Mouse (Mus musculus) heart, embryonic 14.5 days (tissue): ENCODE results near the gene Nmrk2. TPM values are rescaled to one million over a fixed set of nuclear protein-coding genes. Genes with fewer than 3 reads are reported as not detected.
"Not testable (repeated sequence)": the region's sequence is repeated elsewhere in the genome, so short reads cannot be mapped to it uniquely, and the experiment has no call there.

Source experiments
- ATAC-seq: fragments of 200-750 bp; cut with Nextera tagmentation; 2 replicates; pipeline ENCODE4 v1.8.0; 2017; ENCODE audit warnings: low read depth, moderate TSS enrichment; ENCODE audit not compliant: insufficient number of reproducible peaks, insufficient read depth, low FRiP score
- H3K27ac ChIP-seq, 2 experiments: fragments of 200-500 bp in 1 of 2; fragments of 300-500 bp in 1 of 2; sonication (generic) in 1 of 2; replicated peaks in 1 of 2; 2 replicates each; pipeline ENCODE4 v1.5.1; 2012 to 2014; ENCODE audit warnings: low read depth in 2 of 2, low read length in 2 of 2, control low read depth in 1 of 2, mild to moderate bottlenecking in 1 of 2, mixed read lengths in 1 of 2; ENCODE audit not compliant: control insufficient read depth in 1 of 2, insufficient read depth in 1 of 2
- H3K27me3 ChIP-seq: fragments of 300-500 bp; sonication (generic); 2 replicates; pipeline ENCODE4 v1.6.1; 2014; ENCODE audit warnings: mild to moderate bottlenecking, low read length, control low read depth; ENCODE audit not compliant: control insufficient read depth, insufficient read depth
- H3K36me3 ChIP-seq: fragments of 300-500 bp; sonication (generic); 2 replicates; pipeline ENCODE4 v1.6.1; 2014; ENCODE audit warnings: mild to moderate bottlenecking, control low read depth, low read length, mixed read lengths; ENCODE audit not compliant: control insufficient read depth, insufficient read depth
- H3K4me1 ChIP-seq, 2 experiments: fragments of 200-500 bp in 1 of 2; fragments of 300-500 bp in 1 of 2; sonication (generic) in 1 of 2; 2 replicates each; pipeline ENCODE4 v1.6.1; 2012 to 2014; ENCODE audit warnings: low read length in 2 of 2, control low read depth in 1 of 2, mixed read lengths in 1 of 2; ENCODE audit not compliant: control insufficient read depth in 2 of 2, insufficient read depth in 2 of 2
- H3K4me2 ChIP-seq: fragments of 300-500 bp; sonication (generic); 2 replicates; pipeline ENCODE4 v1.6.1; 2014; ENCODE audit warnings: mild to moderate bottlenecking, low read length
- H3K4me3 ChIP-seq, 2 experiments: fragments of 200-500 bp in 1 of 2; fragments of 300-500 bp in 1 of 2; sonication (generic) in 1 of 2; 2 replicates each; pipeline ENCODE4 v1.5.1; 2012 to 2014; ENCODE audit warnings: low read length in 2 of 2, mild to moderate bottlenecking in 2 of 2, control low read depth in 1 of 2, low read depth in 1 of 2, moderate library complexity in 1 of 2; ENCODE audit not compliant: control insufficient read depth in 1 of 2, insufficient read depth in 1 of 2
- H3K9ac ChIP-seq: fragments of 300-500 bp; sonication (generic); 2 replicates; pipeline ENCODE4 v1.6.1; 2014; ENCODE audit warnings: mild to moderate bottlenecking, low read length
- H3K9me3 ChIP-seq: fragments of 300-500 bp; sonication (generic); 2 replicates; pipeline ENCODE4 v1.6.1; 2016; ENCODE audit warnings: low read length, control low read depth; ENCODE audit not compliant: control insufficient read depth
- WGBS: fragments of 180-500 bp; shearing (Covaris S2); extraction: QIAGEN DNeasy Blood & Tissue Kit; methylation state at CpG from one replicate; pipeline ENCODE4 v1.1.7; 2014; 5-methylcytosine and 5-hydroxymethylcytosine counted together
- polyA plus RNA-seq: library from polyadenylated mRNA; unstranded; fragments of >200 nt; fragmentation: Nextera tagmentation; extraction: Ambion mirVana; gene quantifications from 2 replicates; pipeline ENCODE4 v1.2.1, GENCODE M21; 2014

Gene Nmrk2
- polyA plus RNA-seq, 1 experiment from 2014 or later: 8.3 TPM

- H3K27me3 ChIP-seq: peaks cover 18% of the 10 kb centered on the region
- WGBS: 11% methylated on average over 27 of the region's 27 CpGs
- peak within 1 kb of the TSS; percentile 19 to 23 for H3K4me3 ChIP-seq
- H3K27ac ChIP-seq: no peak within 1 kb of the TSS
- H3K4me1 ChIP-seq: peaks cover 12 to 23% of the 10 kb centered on the region in 2 experiments
- no peaks in the 10 kb centered on the region for H3K36me3 ChIP-seq
- peak within 1 kb of the TSS; percentile 63 for H3K4me2 ChIP-seq
- ATAC-seq: no peak
- no peaks in the 10 kb centered on the region for H3K9me3 ChIP-seq
- peak within 1 kb of the TSS; percentile 31; the same call in 1 of the 2 replicates for H3K9ac ChIP-seq
Measured at GRCm38 (mm10) chr10:81230438-81231332, 28.8 kb upstream of the Nmrk2 start, which contains the start of gene Atcay. TSS of gene Atcay (minus strand) at chr10:81230833.

GRCm38 (mm10) chr10:81229735-81230437 is 28.0 kb upstream of the Nmrk2 start:
- 9% methylated on average over 20 of the region's 20 CpGs for WGBS
- peak overlapping the region; percentile 31; the same call in 1 of the 2 replicates for H3K9ac ChIP-seq
- H3K4me3 ChIP-seq: peak overlapping the region; percentile 19 to 23

GRCm38 (mm10) chr10:81223731-81224130 is 21.9 kb upstream of the Nmrk2 start:
- not testable (repeated sequence) for H3K27ac ChIP-seq, H3K4me3 ChIP-seq, H3K36me3 ChIP-seq, ATAC-seq, H3K4me2 ChIP-seq, H3K9me3 ChIP-seq, H3K27me3 ChIP-seq, H3K4me1 ChIP-seq, H3K9ac ChIP-seq
- WGBS: 49% methylated on average over 2 of the region's 2 CpGs

More at GRCm38 (mm10) chr10:81229735-81230437, 28.0 kb upstream of the Nmrk2 start:
- peaks cover 12 to 23% of the 10 kb centered on the region in 2 experiments for H3K4me1 ChIP-seq
- no peaks in the 10 kb centered on the region for H3K9me3 ChIP-seq
- H3K36me3 ChIP-seq: no peaks in the 10 kb centered on the region
- no peak for ATAC-seq
- peaks cover 18% of the 10 kb centered on the region for H3K27me3 ChIP-seq
- H3K27ac ChIP-seq: no peak overlapping the region
- H3K4me2 ChIP-seq: peak overlapping the region; percentile 63

- Histone ChIP-seq H3K27me3 (no peaks in the 10 kb centered on the region), H3K4me3 (no peak overlapping the region), H3K27ac (no peak overlapping the region), H3K9ac (no peak overlapping the region), H3K4me2 (no peak overlapping the region), H3K4me1 (no peaks in the 10 kb centered on the region), H3K36me3 (no peaks in the 10 kb centered on the region), H3K9me3 (no peaks in the 10 kb centered on the region)
- WGBS: 79% methylated on average over 5 of the region's 5 CpGs
- no peak for ATAC-seq
Measured at GRCm38 (mm10) chr10:81221402-81222015, 19.7 kb upstream of the Nmrk2 start.

- ATAC-seq: no peak
- Histone ChIP-seq H3K4me3 (no peak overlapping the region), H3K4me2 (no peak overlapping the region), H3K27ac (no peak overlapping the region), H3K9me3 (no peaks in the 10 kb centered on the region), H3K27me3 (no peaks in the 10 kb centered on the region), H3K9ac (no peak overlapping the region), H3K4me1 (peaks cover 0 to 2% of the 10 kb centered on the region in 2 experiments; a peak in 1 of 4 replicates), H3K36me3 (no peaks in the 10 kb centered on the region)
- WGBS: 30% methylated on average over 7 of the region's 7 CpGs
Measured at GRCm38 (mm10) chr10:81217964-81218363, 16.1 kb upstream of the Nmrk2 start.

- H3K27me3 ChIP-seq, H3K36me3 ChIP-seq, ATAC-seq, H3K4me2 ChIP-seq, H3K9ac ChIP-seq, H3K9me3 ChIP-seq, H3K27ac ChIP-seq, H3K4me1 ChIP-seq, H3K4me3 ChIP-seq: not testable (repeated sequence)
- WGBS: 24% methylated on average over 1 of the region's 1 CpGs
Measured at GRCm38 (mm10) chr10:81217267-81217666, 15.4 kb upstream of the Nmrk2 start.

- no peak overlapping the region for H3K27ac ChIP-seq
- H3K4me3 ChIP-seq: no peak overlapping the region
- no peaks in the 10 kb centered on the region for H3K9me3 ChIP-seq
- no peak overlapping the region for H3K9ac ChIP-seq
- H3K4me1 ChIP-seq: peaks cover 0 to 2% of the 10 kb centered on the region in 2 experiments; a peak in 1 of 4 replicates
- no peaks in the 10 kb centered on the region for H3K36me3 ChIP-seq
- H3K4me2 ChIP-seq: no peak overlapping the region
- H3K27me3 ChIP-seq: no peaks in the 10 kb centered on the region
- WGBS: 82% methylated on average over 6 of the region's 6 CpGs
- no peak for ATAC-seq
Measured at GRCm38 (mm10) chr10:81216810-81217209, 15.0 kb upstream of the Nmrk2 start.
